Mouse (Mus musculus): Measurements from ENCODE around the gene Tfcp2l1. TPM values are rescaled to one million over a fixed set of nuclear protein-coding genes. Genes with fewer than 3 reads are reported as not detected.

Gene Tfcp2l1
- total RNA-seq, 1 experiment from 2014 or later: not detected

DNA sequence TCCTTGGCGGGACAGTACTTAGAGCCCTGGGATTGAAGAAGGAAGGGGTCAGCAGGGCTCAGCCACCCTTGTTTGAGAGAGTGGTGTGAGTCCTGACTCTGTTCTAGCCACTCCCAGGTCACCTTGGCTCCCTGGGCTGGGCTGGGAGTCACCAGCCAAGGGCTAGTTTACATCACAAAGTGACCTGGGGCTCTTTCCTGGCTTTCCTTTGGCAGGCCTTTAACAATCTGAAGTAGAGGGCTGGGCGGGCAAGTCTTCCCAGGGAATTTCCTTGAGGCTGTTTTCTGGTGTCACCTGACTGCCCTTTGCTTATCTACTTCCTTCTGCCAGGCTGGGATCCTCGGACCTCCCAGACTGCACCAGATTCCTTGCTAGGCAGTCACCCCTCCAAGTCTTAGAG, 20.3 kb downstream of the Tfcp2l1 start:
- ATAC-seq (replicated peaks; ENCODE audit: insufficient number of reproducible peaks, low FRiP score, low TSS enrichment, poor library complexity, severe bottlenecking): no peak

DNA sequence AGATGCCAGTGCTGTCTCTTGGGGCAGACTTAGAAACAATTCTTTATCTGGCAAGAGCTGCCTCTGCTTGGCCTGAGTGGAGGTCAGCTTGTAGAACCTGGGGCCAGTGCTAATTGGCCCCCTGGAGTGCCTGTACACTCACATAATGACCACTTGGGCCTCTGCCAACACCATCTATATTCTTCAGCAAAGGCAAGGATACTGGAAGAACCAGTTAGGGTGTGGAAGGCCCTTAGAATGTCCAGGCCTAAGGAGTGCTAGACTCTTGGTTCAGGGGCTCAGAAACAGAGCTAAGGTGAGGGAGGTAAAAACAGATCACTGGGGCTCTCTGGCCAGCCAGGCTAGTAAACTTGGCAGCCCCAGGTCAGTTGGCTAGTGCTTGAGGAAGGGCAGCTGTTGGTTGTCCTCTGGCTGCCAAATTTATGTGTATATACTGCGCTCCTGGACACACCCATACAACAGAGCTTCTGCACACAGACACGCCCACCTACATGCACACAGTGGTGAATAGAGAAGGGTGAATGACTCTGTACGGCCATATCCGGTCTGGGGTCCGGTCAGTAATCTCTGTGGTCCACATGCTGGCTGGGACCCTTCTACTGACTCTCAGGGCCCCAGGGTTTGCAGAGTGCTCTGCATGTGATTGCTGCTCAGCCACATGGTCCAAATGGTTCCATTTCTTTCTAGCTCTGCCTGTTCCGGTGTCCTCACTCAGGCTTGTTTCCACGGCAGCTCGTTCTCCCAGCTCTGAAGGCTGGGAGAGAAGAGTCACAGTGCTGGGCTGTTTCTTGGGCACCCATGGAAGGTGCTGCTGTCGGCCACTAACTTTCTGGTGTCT, 22.4 kb downstream of the Tfcp2l1 start:
- no peak for ATAC-seq (replicated peaks; ENCODE audit: insufficient number of reproducible peaks, low FRiP score, low TSS enrichment, poor library complexity, severe bottlenecking)

DNA sequence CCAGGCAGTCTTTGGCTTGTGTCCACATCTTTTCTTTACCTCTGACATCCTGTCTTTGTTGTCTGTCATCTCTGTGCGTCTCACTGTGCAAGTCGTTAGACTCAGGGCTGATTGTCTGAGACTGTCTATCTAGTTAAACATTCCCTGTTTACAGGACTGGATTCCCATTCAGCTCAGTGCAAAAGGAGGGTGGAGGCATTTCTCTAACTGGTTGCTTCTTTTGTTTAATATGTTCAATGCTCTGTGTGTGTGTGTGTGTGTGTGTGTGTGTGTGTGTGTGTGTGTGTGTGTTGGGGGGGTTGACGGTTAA, 23.0 kb downstream of the Tfcp2l1 start:
- ATAC-seq (replicated peaks; ENCODE audit: insufficient number of reproducible peaks, low FRiP score, low TSS enrichment, poor library complexity, severe bottlenecking): no peak

DNA sequence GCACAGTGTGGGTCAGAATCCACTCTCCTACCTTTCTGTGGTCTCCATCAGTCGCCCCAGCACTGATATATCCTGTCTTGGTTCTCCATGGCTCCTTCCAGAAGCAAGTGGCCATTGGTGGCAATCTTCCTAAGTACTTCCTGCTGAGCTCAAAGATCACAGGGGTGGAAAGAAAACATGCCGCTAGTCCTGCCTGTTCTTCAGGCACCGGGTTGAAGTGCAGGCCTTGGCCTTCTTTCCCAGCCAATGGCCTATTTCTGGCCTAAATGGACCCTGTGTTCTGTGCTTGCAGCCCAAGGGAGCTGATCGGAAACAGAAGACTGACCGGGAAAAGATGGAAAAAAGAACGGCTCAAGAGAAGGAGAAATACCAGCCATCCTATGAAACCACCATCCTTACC, 31.0 kb downstream of the Tfcp2l1 start:
- ATAC-seq (replicated peaks; ENCODE audit: insufficient number of reproducible peaks, low FRiP score, low TSS enrichment, poor library complexity, severe bottlenecking): no peak

DNA sequence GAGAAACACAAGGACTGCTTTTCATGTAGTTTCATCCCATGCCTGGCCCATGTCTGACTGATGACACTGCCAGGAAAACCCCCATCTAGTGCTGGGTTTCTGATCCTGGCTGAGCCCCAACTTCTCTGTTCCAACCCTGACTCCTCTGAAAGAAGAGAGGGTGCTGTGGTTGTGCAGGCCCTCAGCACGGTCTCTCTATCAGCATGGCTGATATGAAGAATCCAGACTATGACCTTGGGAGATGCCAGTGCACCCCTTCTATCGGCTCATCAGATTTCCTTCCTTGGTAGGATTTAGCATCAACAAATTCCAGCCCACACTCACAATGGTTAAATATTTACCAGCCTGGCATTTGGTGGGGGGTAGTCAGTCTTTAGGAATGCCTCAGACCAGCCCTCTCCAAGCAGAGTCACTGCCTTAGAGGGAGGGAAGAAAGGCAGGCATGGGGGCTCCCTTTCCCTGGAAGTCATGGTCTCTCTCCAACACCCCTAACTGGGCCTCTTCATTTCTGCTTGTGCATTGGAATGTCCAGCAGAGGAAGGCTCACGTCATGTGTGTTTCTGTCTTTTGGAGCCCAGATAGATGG, 33.2 kb downstream of the Tfcp2l1 start:
- no peak for ATAC-seq (replicated peaks; ENCODE audit: insufficient number of reproducible peaks, low FRiP score, low TSS enrichment, poor library complexity, severe bottlenecking)

DNA sequence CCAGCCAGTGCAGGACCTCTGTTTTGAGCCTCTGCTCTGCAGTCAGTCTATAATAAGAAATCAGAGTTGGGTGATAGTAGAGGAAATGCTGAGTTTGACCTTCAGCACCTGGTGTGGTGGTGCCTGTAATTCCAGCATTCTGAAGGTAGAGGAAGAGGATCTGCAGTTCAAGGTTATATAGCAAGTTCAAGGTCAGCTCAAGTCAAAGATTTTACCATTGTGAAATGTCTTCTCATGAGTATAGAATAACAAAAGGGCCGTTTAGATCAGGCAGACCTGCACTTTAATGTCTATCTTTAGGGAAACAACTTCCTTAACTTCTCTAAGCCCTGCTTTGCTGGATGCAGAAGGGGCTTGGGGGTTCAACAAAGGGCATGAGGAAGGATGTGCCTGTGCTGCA, 35.3 kb downstream of the Tfcp2l1 start:
- no peak for ATAC-seq (replicated peaks; ENCODE audit: insufficient number of reproducible peaks, low FRiP score, low TSS enrichment, poor library complexity, severe bottlenecking)

DNA sequence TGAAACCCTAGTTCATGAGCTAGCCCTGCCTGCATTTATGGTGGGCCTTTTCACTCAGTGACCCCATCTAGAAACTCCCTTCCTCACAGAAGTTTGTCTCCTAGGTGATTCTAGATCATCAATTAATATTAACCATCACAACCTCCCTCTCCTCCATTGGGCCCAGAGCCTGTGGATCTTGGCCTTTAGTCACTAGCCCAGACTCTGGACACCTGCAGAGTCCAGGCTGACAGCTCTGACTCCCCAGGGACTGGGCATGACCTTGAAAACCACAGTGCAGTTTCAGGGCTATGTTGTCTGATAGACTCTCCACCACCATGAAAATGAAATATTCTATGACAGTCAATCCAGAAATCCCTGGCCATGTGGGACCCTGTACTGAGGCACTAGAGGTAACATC, 39.8 kb downstream of the Tfcp2l1 start:
- no peak for ATAC-seq (replicated peaks; ENCODE audit: insufficient number of reproducible peaks, low FRiP score, low TSS enrichment, poor library complexity, severe bottlenecking)

DNA sequence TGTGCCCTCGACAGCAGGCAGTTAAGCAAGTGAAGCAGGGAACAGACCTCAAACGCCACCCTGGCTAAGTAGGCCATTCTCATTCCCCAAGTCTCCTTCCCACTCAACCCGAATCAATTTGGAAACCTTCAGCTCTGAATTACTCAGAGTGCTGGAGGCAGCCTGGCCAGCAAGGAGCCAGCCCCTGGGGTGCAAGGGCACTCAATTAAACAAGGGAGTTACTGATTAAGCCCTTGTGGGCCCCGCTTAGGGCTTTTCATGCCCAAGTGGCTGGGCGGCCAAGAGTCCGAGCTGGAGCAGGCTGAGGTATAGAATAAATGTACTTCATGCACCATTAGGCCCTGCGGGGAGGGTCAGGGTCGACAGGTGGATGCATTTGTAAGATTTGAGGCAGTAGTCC, 44.5 kb downstream of the Tfcp2l1 start:
- ATAC-seq (replicated peaks; ENCODE audit: insufficient number of reproducible peaks, low FRiP score, low TSS enrichment, poor library complexity, severe bottlenecking): no peak

DNA sequence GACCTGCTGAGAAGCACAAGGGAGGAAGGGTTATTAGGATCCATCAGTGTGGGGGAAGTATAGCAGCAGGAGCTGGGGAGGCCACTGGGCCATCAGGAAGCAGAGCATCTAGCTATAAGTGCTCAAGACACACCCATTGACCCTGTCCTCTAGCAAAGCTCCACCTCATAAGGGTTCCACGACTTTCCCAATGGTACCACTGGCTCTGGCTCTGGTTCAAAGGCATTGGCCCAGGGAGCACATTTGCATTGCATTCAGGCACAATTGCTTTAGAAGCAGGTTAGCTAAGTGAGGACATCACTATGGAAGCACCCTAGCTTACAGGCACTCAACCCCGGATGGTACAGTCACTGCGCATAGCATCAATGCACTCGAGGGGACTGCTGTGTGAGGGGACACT, 46.4 kb downstream of the Tfcp2l1 start:
- ATAC-seq (replicated peaks; ENCODE audit: insufficient number of reproducible peaks, low FRiP score, low TSS enrichment, poor library complexity, severe bottlenecking): no peak

DNA sequence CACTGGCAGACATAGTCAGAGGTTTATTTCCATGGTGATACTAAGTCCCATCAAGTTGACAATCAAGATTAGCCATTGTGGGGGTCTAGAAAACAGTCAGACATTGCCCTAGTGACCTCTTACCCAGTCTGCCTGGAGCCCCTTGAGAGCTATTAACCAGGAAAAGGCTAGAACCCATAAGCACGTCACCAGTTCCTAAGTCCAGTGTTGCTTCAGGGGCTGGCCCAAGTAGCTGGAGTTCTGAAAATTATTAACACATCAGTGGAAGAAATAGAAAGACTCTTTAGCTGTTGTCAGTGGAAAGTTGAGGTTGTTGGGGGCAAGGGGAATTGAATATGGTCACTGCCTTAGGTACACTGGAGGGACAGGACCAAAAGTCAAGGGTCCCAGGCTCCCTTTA, 54.2 kb downstream of the Tfcp2l1 start:
- no peak for ATAC-seq (replicated peaks; ENCODE audit: insufficient number of reproducible peaks, low FRiP score, low TSS enrichment, poor library complexity, severe bottlenecking)

DNA sequence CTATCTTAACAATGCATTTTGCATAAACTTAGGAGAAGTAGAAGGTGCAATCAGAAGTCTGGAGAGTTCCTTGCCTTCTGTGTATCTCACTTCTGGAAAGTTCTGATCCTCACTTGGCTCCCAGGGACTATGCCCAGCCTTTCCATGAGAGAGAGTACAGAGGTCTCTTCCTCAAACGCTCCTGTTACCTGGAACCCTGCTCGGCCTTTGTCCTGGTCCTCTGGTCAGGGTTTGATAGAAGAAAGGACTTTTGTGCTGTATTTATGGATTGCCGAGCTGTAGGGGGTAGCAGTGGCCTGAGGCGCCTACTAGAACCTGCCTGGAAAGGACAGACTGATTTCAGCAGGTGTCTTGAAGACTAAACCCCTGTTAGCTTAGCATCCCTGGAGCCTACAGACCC, 55.9 kb downstream of the Tfcp2l1 start:
- no peak for ATAC-seq (replicated peaks; ENCODE audit: insufficient number of reproducible peaks, low FRiP score, low TSS enrichment, poor library complexity, severe bottlenecking)

DNA sequence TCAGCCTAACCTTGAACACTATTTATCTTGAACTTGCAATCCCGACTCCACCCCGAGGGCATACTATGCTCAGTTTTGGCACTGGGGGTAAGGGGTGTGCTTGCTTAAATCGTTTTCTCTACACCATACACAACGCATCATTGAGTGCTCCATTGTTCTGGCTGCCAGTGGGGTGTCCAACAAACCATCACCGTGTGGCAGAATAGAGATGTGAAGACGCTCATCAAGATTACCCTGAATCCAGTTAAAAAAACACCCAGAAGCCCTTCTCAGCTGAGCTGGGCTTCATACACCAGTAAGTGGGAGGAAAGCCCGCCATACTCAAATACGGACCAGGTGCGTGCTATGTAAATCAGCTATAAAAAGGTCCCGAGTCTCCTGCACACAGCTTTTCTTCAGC, 60.0 kb downstream of the Tfcp2l1 start:
- no peak for ATAC-seq (replicated peaks; ENCODE audit: insufficient number of reproducible peaks, low FRiP score, low TSS enrichment, poor library complexity, severe bottlenecking)

DNA sequence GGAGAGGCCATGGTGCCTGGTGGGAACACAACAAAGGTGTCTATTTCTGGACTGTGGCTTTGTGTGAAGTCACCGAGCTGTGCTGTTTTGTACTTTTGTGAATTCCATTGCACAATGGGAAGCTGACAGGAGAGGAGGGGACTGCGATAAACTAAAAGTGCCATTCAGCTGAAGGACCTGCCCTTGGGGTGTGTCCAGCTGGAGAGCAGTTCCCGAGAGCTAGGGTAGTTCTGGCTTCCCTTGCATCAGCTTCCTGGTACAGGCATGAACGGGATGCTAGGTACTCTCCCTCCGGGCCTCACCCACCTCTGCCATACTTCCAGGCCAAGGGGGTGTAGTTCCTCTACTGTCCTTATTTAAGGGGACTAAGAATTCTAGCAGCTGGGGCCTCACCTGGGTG, 62.1 kb downstream of the Tfcp2l1 start:
- ATAC-seq (replicated peaks; ENCODE audit: insufficient number of reproducible peaks, low FRiP score, low TSS enrichment, poor library complexity, severe bottlenecking): no peak

DNA sequence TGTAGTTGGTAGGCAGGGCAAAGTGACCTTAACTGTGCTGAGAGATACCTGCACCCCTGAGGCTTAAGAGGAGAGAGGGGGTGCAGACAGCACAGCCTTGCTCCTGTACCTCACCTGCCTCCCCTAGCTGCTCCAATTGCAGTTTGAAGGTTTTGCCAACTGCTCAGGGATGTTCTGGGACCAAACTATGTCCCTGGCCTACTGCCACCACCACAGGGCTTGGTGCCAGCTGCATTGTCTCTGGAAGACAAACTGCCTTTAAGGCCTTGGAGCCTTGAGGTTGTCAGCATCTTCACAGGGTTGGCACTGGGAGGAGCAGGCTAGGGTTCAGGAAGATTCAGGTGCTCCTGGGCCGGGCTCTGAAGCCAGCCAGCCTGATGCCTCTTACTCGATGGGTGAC, 66.7 kb downstream of the Tfcp2l1 start:
- ATAC-seq (replicated peaks; ENCODE audit: insufficient number of reproducible peaks, low FRiP score, low TSS enrichment, poor library complexity, severe bottlenecking): no peak

DNA sequence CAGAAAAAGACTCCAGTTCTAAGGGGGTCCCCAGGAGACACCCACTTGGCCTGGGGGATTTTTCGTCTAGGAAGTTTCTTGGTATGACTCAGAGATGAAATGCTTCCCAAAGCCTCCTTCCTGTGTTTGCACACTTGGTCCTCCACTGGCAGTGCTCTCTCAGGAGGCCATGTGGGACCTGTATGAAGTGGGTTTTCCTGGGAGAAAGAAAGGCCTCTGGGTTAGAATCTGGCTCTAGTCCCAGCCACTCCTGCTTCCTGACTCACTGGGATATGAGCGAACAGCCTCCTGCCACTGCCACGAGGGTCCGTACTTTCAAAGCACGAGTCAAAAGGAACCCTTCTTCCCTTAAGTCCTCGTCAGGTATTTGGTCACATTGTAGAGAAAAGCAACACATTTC, 70.2 kb downstream of the Tfcp2l1 start:
- no peak for ATAC-seq (replicated peaks; ENCODE audit: insufficient number of reproducible peaks, low FRiP score, low TSS enrichment, poor library complexity, severe bottlenecking)

DNA sequence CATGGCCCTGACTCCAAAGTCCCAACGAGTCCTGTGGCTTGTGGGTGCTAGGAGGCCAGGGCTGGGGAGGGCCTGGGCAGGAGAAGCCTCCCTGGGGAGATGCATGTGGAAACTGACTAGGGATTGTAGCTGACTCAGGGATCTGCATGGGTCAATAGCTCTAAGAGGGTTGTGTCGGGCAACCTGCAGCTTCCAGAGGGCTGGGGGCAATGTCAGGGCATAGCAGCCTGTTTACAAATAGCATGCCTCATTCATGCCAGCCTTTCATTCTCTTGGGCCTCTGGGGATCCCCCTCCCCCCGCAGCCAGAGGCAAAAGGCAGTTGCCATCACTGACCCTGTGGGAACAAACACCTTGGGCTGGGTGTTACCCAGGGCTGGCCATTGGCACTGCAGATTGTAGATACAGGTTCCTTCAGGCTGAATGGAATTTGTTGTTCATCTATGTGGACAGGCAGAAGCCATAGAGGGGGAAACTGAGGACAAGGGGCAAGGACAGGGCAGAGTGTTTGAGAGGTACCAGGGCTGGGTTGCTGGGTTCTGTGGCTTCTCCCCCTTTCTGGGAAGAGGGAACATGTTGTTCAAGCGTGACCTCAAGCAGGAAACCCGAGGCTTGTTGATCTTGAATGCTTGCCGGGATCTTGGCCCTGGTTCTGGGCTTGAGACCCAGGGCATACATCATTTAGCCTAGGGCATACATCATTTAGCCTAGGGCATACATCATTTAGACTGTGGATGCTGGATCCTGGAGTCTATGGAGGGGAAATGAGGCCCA, 71.6 kb downstream of the Tfcp2l1 start:
- no peak for ATAC-seq (replicated peaks; ENCODE audit: insufficient number of reproducible peaks, low FRiP score, low TSS enrichment, poor library complexity, severe bottlenecking)

DNA sequence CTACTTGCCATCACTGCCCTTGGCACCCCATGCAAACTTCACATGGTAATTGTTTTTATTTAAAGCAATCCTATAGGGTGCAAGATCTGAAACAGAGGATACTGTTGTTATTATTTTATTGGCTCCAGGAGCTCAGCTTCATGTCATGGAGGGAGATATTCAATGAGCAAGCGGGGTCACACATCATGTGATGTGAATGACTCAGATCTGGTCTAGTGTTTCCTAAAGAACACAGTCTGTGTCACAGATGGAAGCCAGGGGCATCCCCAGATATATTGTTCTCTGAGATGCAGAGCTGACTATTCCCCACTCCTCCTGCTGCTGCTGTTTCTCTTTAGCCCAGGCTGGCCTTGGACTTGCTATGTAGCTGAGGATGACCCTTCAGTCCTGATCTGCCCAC, 72.2 kb downstream of the Tfcp2l1 start:
- ATAC-seq (replicated peaks; ENCODE audit: insufficient number of reproducible peaks, low FRiP score, low TSS enrichment, poor library complexity, severe bottlenecking): no peak

DNA sequence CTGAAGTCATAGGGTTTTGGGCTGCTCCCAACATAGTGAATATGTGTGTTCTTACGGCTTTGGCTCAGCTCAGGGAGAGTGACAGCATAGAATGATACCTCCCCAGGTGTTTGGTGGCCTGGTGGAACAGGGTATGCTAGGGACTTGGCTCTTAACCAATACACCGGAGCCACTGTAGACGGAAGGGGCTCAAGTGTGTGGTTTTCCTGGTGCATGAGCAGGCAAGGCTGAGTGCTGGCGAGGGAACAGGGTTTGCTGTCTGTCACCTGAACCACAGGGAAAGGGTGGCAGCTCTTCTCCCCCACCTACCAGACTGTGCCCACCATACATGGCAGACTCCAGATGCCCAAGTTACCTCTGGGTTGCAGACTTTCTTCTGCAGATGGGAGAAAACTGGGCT, 83.9 kb downstream of the Tfcp2l1 start:
- ATAC-seq (replicated peaks; ENCODE audit: insufficient number of reproducible peaks, low FRiP score, low TSS enrichment, poor library complexity, severe bottlenecking): no peak

DNA sequence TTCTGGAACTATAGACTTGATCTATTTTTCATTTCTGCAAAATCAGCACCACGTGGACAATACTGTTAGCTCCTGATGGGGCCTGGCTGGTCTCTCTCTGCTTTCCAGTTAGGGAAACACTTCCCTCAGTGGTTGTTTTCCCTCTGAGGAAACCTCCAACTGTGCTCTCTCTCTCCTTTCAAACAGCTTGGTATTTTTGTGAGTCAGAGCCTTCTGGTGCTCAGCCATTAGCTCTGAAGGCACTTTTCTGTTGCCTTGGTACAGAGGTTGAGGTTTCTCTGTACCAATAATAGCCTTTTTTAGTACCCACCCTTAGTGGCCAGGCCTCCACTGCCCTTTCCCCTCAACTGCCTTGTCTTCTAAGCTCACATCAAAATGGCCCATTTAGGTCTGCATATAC, 88.5 kb downstream of the Tfcp2l1 start:
- no peak for ATAC-seq (replicated peaks; ENCODE audit: insufficient number of reproducible peaks, low FRiP score, low TSS enrichment, poor library complexity, severe bottlenecking)

DNA sequence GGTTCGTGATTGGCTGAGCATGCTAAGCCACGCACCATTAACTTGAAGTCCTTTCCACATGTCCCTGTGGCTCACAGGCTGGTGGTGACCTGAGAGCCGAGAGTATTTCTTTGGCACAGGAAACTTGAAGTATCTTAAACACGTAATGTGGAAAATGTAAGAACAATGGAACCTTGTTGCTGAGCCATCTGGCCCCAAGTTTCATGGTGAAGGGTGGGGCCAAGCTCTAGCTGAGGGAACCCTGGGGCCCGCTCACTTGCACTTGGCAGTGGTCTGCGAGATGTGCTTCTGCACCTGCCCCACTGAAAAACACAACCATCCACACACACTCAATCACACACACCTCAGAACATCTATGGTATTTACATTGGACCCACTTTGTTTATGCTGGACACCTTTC, 90.3 kb downstream of the Tfcp2l1 start:
- no peak for ATAC-seq (replicated peaks; ENCODE audit: insufficient number of reproducible peaks, low FRiP score, low TSS enrichment, poor library complexity, severe bottlenecking)

Measured in monocyte, adult 5-6 weeks (primary cell).